Mouse (Mus musculus): ENCODE results near the gene 4931409K22Rik.
A peak's percentile ranks its signal among the peaks of the same experiment; 100 is the strongest.

The 4931409K22Rik gene

GRCm38 (mm10) chr5:24539571-24540296, 16.9 kb downstream of the 4931409K22Rik start:
- DNase-seq = no peak

- peak in 1 of 2 experiments; percentile 20 for DNase-seq
Observed at GRCm38 (mm10) chr5:24537618-24538017, 19.0 kb downstream of the 4931409K22Rik start.

GRCm38 (mm10) chr5:24536511-24536910, 20.1 kb downstream of the 4931409K22Rik start:
- DNase-seq = no peak

- no peak for DNase-seq
Observed at GRCm38 (mm10) chr5:24535731-24536130, 20.9 kb downstream of the 4931409K22Rik start.

- peak in 1 of 2 experiments; percentile 24 for DNase-seq
Observed at GRCm38 (mm10) chr5:24534292-24534691, 22.3 kb downstream of the 4931409K22Rik start.

- DNase-seq = no peak
Observed at GRCm38 (mm10) chr5:24533391-24533790, 23.2 kb downstream of the 4931409K22Rik start.

GRCm38 (mm10) chr5:24530042-24530689, 26.4 kb downstream of the 4931409K22Rik start:
- DNase-seq = peak; percentile 98 to 99

- no peak for DNase-seq
Observed at GRCm38 (mm10) chr5:24527780-24528179, 28.8 kb downstream of the 4931409K22Rik start.

GRCm38 (mm10) chr5:24526889-24527230, 29.7 kb downstream of the 4931409K22Rik start, which contains the start of gene Gbx1:
TSS of gene Gbx1 (minus strand) at chr5:24527202.
- DNase-seq = no peak

GRCm38 (mm10) chr5:24526190-24526888, 30.3 kb downstream of the 4931409K22Rik start:
- DNase-seq = peak in 1 of 2 experiments; percentile 27

- DNase-seq = no peak
Observed at GRCm38 (mm10) chr5:24525360-24526189, 31.0 kb downstream of the 4931409K22Rik start.

- DNase-seq = no peak
Observed at GRCm38 (mm10) chr5:24524522-24524921, 32.1 kb downstream of the 4931409K22Rik start.

GRCm38 (mm10) chr5:24523806-24524205, 32.8 kb downstream of the 4931409K22Rik start:
- no peak for DNase-seq

GRCm38 (mm10) chr5:24521366-24521765, 35.2 kb downstream of the 4931409K22Rik start:
- DNase-seq = no peak

GRCm38 (mm10) chr5:24512271-24512670, 44.3 kb downstream of the 4931409K22Rik start:
- no peak for DNase-seq

- DNase-seq = peak in 1 of 2 experiments; percentile 52
Observed at GRCm38 (mm10) chr5:24510635-24511034, 46.0 kb downstream of the 4931409K22Rik start.

- no peak for DNase-seq
Observed at GRCm38 (mm10) chr5:24508406-24508805, 48.2 kb downstream of the 4931409K22Rik start.

- no peak for DNase-seq
Observed at GRCm38 (mm10) chr5:24505513-24505912, 51.1 kb downstream of the 4931409K22Rik start.

GRCm38 (mm10) chr5:24502786-24503185, 53.8 kb downstream of the 4931409K22Rik start:
- DNase-seq = peak in 1 of 2 experiments; percentile 8

GRCm38 (mm10) chr5:24500851-24501250, 55.8 kb downstream of the 4931409K22Rik start:
- peak; percentile 65 to 80 for DNase-seq

GRCm38 (mm10) chr5:24499113-24499512, 57.5 kb downstream of the 4931409K22Rik start:
- peak in 1 of 2 experiments; percentile 20 for DNase-seq

GRCm38 (mm10) chr5:24497526-24497925, 59.1 kb downstream of the 4931409K22Rik start:
- no peak for DNase-seq

GRCm38 (mm10) chr5:24496756-24497155, 59.9 kb downstream of the 4931409K22Rik start:
- no peak for DNase-seq
